Mouse (Mus musculus) urinary bladder, postnatal 14 days (tissue): ENCODE results near the gene Defa17.
"Not testable (repeated sequence)": the region's sequence is repeated elsewhere in the genome, so short reads cannot be mapped to it uniquely, and the experiment has no call there.

Source experiments
- DNase-seq: peaks from one replicate; pipeline ENCODE4 v3.0.0; 2021; ENCODE audit warnings: low spot score

Gene Defa17

GRCm38 (mm10) chr8:21655480-21655879, at the start of gene Defa17:
Gene Defa17, plus strand, starts transcription at chr8:21655780.
- not testable (repeated sequence) for DNase-seq

GRCm38 (mm10) chr8:21617883-21618282, 37.7 kb upstream of the Defa17 start, which contains the start of gene Defa26:
Gene Defa26, plus strand, starts transcription at chr8:21618183.
- not testable (repeated sequence) for DNase-seq

GRCm38 (mm10) chr8:21665497-21665896, 9.9 kb downstream of the Defa17 start, which contains the start of gene Defa34:
Gene Defa34, plus strand, starts transcription at chr8:21665797.
- DNase-seq, result not testable (repeated sequence)

- DNase-seq, result not testable (repeated sequence)
Measured at GRCm38 (mm10) chr8:21703545-21703944, 48.0 kb downstream of the Defa17 start, which contains the start of gene AY761184. Gene AY761184, minus strand, starts transcription at chr8:21703645.
